Mouse (Mus musculus): ENCODE data around the gene Tmem40.

Tmem40 gene

GRCm38 (mm10) chr6:115761995-115762756 is at the start of gene Tmem40:
Tmem40 (minus strand) TSS chr6:115762410.
- no peak for DNase-seq (ENCODE audit: extremely low spot score, low read depth, low spot score)

- DNase-seq (ENCODE audit: extremely low spot score, low read depth, low spot score), result no peak
Measured at GRCm38 (mm10) chr6:115811606-115812005, 49.4 kb upstream of the Tmem40 start.

- peak; percentile 98 for DNase-seq (ENCODE audit: extremely low spot score, low read depth, low spot score)
Measured at GRCm38 (mm10) chr6:115808488-115809231, 46.5 kb upstream of the Tmem40 start, which contains the start of gene Rpl32. Rpl32 (minus strand) TSS chr6:115808747.

- DNase-seq (ENCODE audit: extremely low spot score, low read depth, low spot score), result no peak
Measured at GRCm38 (mm10) chr6:115808196-115808487, 45.9 kb upstream of the Tmem40 start.

- no peak for DNase-seq (ENCODE audit: extremely low spot score, low read depth, low spot score)
Measured at GRCm38 (mm10) chr6:115807464-115808195, 45.4 kb upstream of the Tmem40 start.

- DNase-seq (ENCODE audit: extremely low spot score, low read depth, low spot score), result no peak
Measured at GRCm38 (mm10) chr6:115804432-115805192, 42.4 kb upstream of the Tmem40 start.

- no peak for DNase-seq (ENCODE audit: extremely low spot score, low read depth, low spot score)
Measured at GRCm38 (mm10) chr6:115803541-115804382, 41.6 kb upstream of the Tmem40 start.

GRCm38 (mm10) chr6:115801811-115802210 is 39.6 kb upstream of the Tmem40 start:
- DNase-seq (ENCODE audit: extremely low spot score, low read depth, low spot score), result no peak

- DNase-seq (ENCODE audit: extremely low spot score, low read depth, low spot score), result no peak
Measured at GRCm38 (mm10) chr6:115792691-115793215, 30.5 kb upstream of the Tmem40 start.

- DNase-seq (ENCODE audit: extremely low spot score, low read depth, low spot score), result no peak
Measured at GRCm38 (mm10) chr6:115791842-115792686, 29.9 kb upstream of the Tmem40 start.

GRCm38 (mm10) chr6:115791016-115791415 is 28.8 kb upstream of the Tmem40 start:
- DNase-seq (ENCODE audit: extremely low spot score, low read depth, low spot score), result no peak

- DNase-seq (ENCODE audit: extremely low spot score, low read depth, low spot score), result no peak
Measured at GRCm38 (mm10) chr6:115782781-115783180, 20.6 kb upstream of the Tmem40 start.

- DNase-seq (ENCODE audit: extremely low spot score, low read depth, low spot score), result no peak
Measured at GRCm38 (mm10) chr6:115776363-115776762, 14.2 kb upstream of the Tmem40 start.

- DNase-seq (ENCODE audit: extremely low spot score, low read depth, low spot score), result no peak
Measured at GRCm38 (mm10) chr6:115775838-115776237, 13.6 kb upstream of the Tmem40 start.

GRCm38 (mm10) chr6:115774501-115774921 is 12.3 kb upstream of the Tmem40 start, which contains the start of gene Cand2:
Cand2 (plus strand) TSS chr6:115774538.
- no peak for DNase-seq (ENCODE audit: extremely low spot score, low read depth, low spot score)

- DNase-seq (ENCODE audit: extremely low spot score, low read depth, low spot score), result peak; percentile 78
Measured at GRCm38 (mm10) chr6:115773966-115774413, 11.8 kb upstream of the Tmem40 start.

GRCm38 (mm10) chr6:115772604-115773003 is 10.4 kb upstream of the Tmem40 start:
- no peak for DNase-seq (ENCODE audit: extremely low spot score, low read depth, low spot score)

GRCm38 (mm10) chr6:115772201-115772600 is 10.0 kb upstream of the Tmem40 start:
- no peak for DNase-seq (ENCODE audit: extremely low spot score, low read depth, low spot score)

GRCm38 (mm10) chr6:115770852-115771251 is 8.6 kb upstream of the Tmem40 start:
- no peak for DNase-seq (ENCODE audit: extremely low spot score, low read depth, low spot score)

Data from hindlimb bud, embryonic 11.5 days (tissue).